Mouse (Mus musculus): Measurements from ENCODE around the gene Mark3.

Mark3 gene

GRCm38 (mm10) chr12:111562276-111562814 lies 12.0 kb upstream of the Mark3 start:
- DNase-seq, result no peak

GRCm38 (mm10) chr12:111563076-111563629 lies 11.2 kb upstream of the Mark3 start:
- no peak for DNase-seq

GRCm38 (mm10) chr12:111565363-111565762 lies 9.0 kb upstream of the Mark3 start:
- DNase-seq, result no peak

- DNase-seq, result no peak
Observed at GRCm38 (mm10) chr12:111568836-111569235, 5.5 kb upstream of the Mark3 start.

GRCm38 (mm10) chr12:111572406-111572805 lies 1.9 kb upstream of the Mark3 start:
- DNase-seq, result no peak

GRCm38 (mm10) chr12:111573315-111573714 lies 1.0 kb upstream of the Mark3 start:
- no peak for DNase-seq

- peak; percentile 42 for DNase-seq
Observed at GRCm38 (mm10) chr12:111574887-111575838, 840 bp downstream of the Mark3 start.

- DNase-seq, result no peak
Observed at GRCm38 (mm10) chr12:111583058-111583457, 8.7 kb downstream of the Mark3 start.

- DNase-seq, result no peak
Observed at GRCm38 (mm10) chr12:111584401-111584800, 10.1 kb downstream of the Mark3 start.

- no peak for DNase-seq
Observed at GRCm38 (mm10) chr12:111587252-111587651, 12.9 kb downstream of the Mark3 start.

- peak; percentile 29 for DNase-seq
Observed at GRCm38 (mm10) chr12:111592407-111593021, 18.2 kb downstream of the Mark3 start.

- no peak for DNase-seq
Observed at GRCm38 (mm10) chr12:111593775-111594174, 19.5 kb downstream of the Mark3 start.

- no peak for DNase-seq
Observed at GRCm38 (mm10) chr12:111597310-111597709, 23.0 kb downstream of the Mark3 start.

GRCm38 (mm10) chr12:111598902-111599301 lies 24.6 kb downstream of the Mark3 start:
- DNase-seq, result no peak

GRCm38 (mm10) chr12:111599640-111600039 lies 25.3 kb downstream of the Mark3 start:
- no peak for DNase-seq

GRCm38 (mm10) chr12:111603871-111604270 lies 29.5 kb downstream of the Mark3 start:
- no peak for DNase-seq

GRCm38 (mm10) chr12:111605619-111606018 lies 31.3 kb downstream of the Mark3 start:
- DNase-seq, result peak; percentile 4

- no peak for DNase-seq
Observed at GRCm38 (mm10) chr12:111608015-111608414, 33.7 kb downstream of the Mark3 start.

GRCm38 (mm10) chr12:111614475-111615141 lies 40.3 kb downstream of the Mark3 start:
- no peak for DNase-seq

GRCm38 (mm10) chr12:111618266-111618665 lies 43.9 kb downstream of the Mark3 start:
- no peak for DNase-seq

- DNase-seq, result peak; percentile 78
Observed at GRCm38 (mm10) chr12:111648061-111648645, 73.8 kb downstream of the Mark3 start.

GRCm38 (mm10) chr12:111652953-111653352 lies 78.6 kb downstream of the Mark3 start:
- DNase-seq, result no peak
